Mouse (Mus musculus): ENCODE measurements at regions not wholly inside any gene's neighbourhood (a gene's known extent, or its start where the extent isn't known, plus 50 kb on each side); places are given as distances from the start of the nearest gene placed in this dataset.

GRCm38 (mm10) chr12:5918030-5918429, 542.5 kb upstream of the Klhl29 start:
- TF ChIP-seq EP300 (IDR thresholded peaks at IDR 0.05; ENCODE audit: insufficient read depth, low read depth, low read length): no peak
- TF ChIP-seq CTCF (IDR thresholded peaks at IDR 0.05): no peak

Data from heart, adult 2 months (tissue).